Comparison of ENCODE assay signal across 8 mouse cellular contexts in the genomic region with DNA sequence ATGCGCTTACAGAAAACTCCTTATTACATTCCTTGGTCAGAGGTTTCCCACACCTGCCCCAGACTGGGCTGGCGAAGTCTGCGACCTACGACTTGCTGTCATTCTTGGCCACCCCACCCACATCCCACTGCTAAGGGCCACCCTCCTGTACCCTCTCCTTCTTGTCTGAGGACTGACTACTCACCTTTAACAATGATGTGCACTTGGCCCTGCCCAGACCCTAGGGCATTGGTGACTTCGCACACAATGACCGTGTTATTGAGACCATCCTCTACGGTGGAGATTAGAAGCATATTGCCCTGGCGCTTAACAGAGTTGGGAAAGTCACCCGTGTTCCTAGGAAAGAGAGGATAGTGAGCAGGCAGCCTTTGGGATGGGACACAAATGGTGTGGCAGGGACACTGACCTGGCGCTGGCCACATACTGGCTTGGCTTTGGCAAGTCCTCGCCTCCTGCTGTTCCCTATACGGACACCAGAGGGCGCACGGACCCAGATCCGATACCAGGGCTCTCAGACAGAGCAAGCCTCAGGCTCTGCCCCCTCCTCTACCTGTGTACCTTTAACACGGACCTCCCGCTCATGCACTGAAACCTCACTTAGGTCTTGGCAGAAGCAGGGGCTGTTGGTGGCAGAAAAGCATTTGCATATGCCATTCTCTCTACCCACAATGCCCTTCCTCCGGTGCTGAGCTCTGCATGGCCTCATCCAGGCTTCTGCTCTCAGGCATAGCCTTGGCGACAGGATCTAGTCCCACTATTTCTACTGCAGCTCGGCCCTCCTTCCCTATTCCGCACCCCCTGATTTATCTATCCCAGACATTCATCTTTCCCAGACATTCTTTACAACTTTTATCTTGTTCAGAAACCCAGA. TPM values are rescaled to one million over a fixed set of nuclear protein-coding genes. Genes with fewer than 3 reads are reported as not detected.
DNase-seq lines count a peak whose midpoint lies in the region; ATAC-seq lines count a peak whose summit lies in the region.

No protein-coding gene starts in this region.

- DNase-seq in MN1 (ENCODE audit: low spot score): peak; percentile 49
- DNase-seq in cerebellum, adult 8-10 months: peak; percentile 74
- peak; percentile 68 for DNase-seq in forelimb bud, embryonic 11.5 days (ENCODE audit: low read depth, low spot score)
- peak; percentile 64 to 78 for DNase-seq in layer of hippocampus, postnatal 14 days (ENCODE audit: low spot score in 2 of 2)
- DNase-seq in lung, postnatal 25 days (ENCODE audit: low spot score): peak; percentile 78
- DNase-seq in retina, embryonic 14.5 days (ENCODE audit: low spot score): peak; percentile 88
- peak; percentile 61 to 79 for DNase-seq in urinary bladder, adult 18-20 months (ENCODE audit: low spot score in 2 of 2)

- 53% methylated on average over 21 of the region's 21 CpGs for WGBS in hindbrain, embryonic 12.5 days

- no peak overlapping the region for H3K4me3 ChIP-seq in hindbrain, embryonic 12.5 days

- no peak overlapping the region for H3K9ac ChIP-seq in hindbrain, embryonic 12.5 days

- H3K27me3 ChIP-seq in hindbrain, embryonic 12.5 days: no peaks in the 10 kb centered on the region

- H3K4me2 ChIP-seq in hindbrain, embryonic 12.5 days (replicated peaks): no peak overlapping the region

- H3K36me3 ChIP-seq in hindbrain, embryonic 12.5 days: peaks cover 11% of the 10 kb centered on the region

- no peak overlapping the region for H3K27ac ChIP-seq in hindbrain, embryonic 12.5 days

- H3K4me1 ChIP-seq in hindbrain, embryonic 12.5 days: no peaks in the 10 kb centered on the region

- ATAC-seq in hindbrain, embryonic 12.5 days (ENCODE audit: low FRiP score): peak; percentile 69

- H3K9me3 ChIP-seq in hindbrain, embryonic 12.5 days (replicated peaks): 0 out of 2 replicates have a peak, but pooled peaks cover 5% of the 10 kb centered on the region

RNA-seq across cellular contexts. Expression of a gene that starts 10.3 kb away (rescaled TPM):
- 4.6 and 6.1 TPM in 2 replicates for polyA plus RNA-seq in hindbrain, embryonic 12.5 days (2016; fragmentation: Nextera tagmentation; extraction: Ambion mirVana)
- total RNA-seq in layer of hippocampus, postnatal 14 days (2021): 10 to 100 TPM; 10.4 to 11.3 TPM

RNA-seq across cellular contexts. Expression of a gene that starts 22.9 kb away (rescaled TPM):
- not detected in 2 replicates for polyA plus RNA-seq in hindbrain, embryonic 12.5 days (2016; fragmentation: Nextera tagmentation; extraction: Ambion mirVana)
- total RNA-seq in layer of hippocampus, postnatal 14 days (2021): not detected

RNA-seq across cellular contexts. Expression of a gene that starts 39.9 kb away (rescaled TPM):
- 0.32 TPM in 1 of 2 replicates, not detected in the other for polyA plus RNA-seq in hindbrain, embryonic 12.5 days (2016; fragmentation: Nextera tagmentation; extraction: Ambion mirVana)
- not detected for total RNA-seq in layer of hippocampus, postnatal 14 days (2021)

RNA-seq across cellular contexts. Expression of a gene that starts 49.6 kb away (rescaled TPM):
- polyA plus RNA-seq in hindbrain, embryonic 12.5 days (2016; fragmentation: Nextera tagmentation; extraction: Ambion mirVana): not detected in 2 replicates
- not detected for total RNA-seq in layer of hippocampus, postnatal 14 days (2021)

RNA-seq across cellular contexts. Expression of a gene that starts 54.6 kb away (rescaled TPM):
- not detected in 2 replicates for polyA plus RNA-seq in hindbrain, embryonic 12.5 days (2016; fragmentation: Nextera tagmentation; extraction: Ambion mirVana)
- total RNA-seq in layer of hippocampus, postnatal 14 days (2021): not detected
